17 mouse cellular contexts compared by ENCODE assay signal in the genomic region with DNA sequence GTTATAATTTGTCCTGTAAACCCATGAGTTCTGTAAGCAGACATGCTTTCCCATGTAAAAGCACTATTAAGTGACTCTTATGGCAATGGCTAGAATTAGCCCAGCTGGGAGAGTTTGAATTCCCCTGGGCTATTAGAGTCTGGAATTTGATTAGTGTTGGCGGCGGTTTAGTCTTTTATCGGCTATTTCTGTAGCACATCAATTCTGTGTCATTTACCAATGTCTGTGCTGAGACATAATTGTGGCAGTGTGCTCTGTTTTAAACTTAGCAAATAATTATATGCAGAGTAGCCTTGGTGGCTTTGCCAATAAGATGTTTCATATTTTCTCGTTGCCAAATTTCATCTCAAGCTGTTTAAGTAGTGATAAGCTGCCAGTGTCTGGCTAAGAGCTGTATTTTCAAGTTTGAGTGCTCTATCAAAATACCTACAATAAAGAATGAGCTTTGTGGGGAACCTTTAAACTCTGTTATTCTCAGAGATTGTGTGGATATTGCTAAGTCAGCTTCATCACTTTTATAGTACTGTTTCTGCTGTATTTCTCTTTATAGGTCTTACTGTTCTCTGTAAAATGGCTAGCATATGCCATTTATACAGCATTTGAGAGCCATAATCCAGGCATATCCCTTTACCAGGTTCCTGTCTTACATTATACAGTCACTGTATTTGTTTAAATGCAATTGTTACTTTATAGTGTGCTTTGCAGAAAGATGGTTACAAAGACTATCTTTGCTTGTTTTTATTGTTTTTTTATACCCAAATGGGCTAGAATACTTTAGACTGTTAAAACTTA.
DNase-seq lines count a peak whose midpoint lies in the region; ATAC-seq and TF ChIP-seq lines count a peak whose summit lies in the region.
"Had no signal": no experiment of that assay in that cellular context is flagged by ENCODE, and none has a peak within 500 bp of the region (broad histone marks: within the 10 kb centered on the region; RNA-seq: fewer than 3 reads in every experiment).

No protein-coding gene starts in this region.

- no peak overlapping the region for H3K27ac ChIP-seq in neural tube, embryonic 14.5 days (ENCODE audit: low read depth, low read length)
- no peak overlapping the region for H3K27ac ChIP-seq in neural tube, embryonic 15.5 days (replicated peaks)
- H3K27ac ChIP-seq in hindbrain, postnatal 0 days: no peak overlapping the region
- H3K27ac ChIP-seq: embryonic facial prominence, embryonic 13.5 days; heart, embryonic 13.5 days; liver, embryonic 13.5 days had no signal

- H3K4me2 ChIP-seq in neural tube, embryonic 14.5 days (ENCODE audit: low read depth, low read length): no peak overlapping the region
- H3K4me2 ChIP-seq in neural tube, embryonic 15.5 days: no peak overlapping the region
- H3K4me2 ChIP-seq in hindbrain, postnatal 0 days (ENCODE audit: low read depth, low read length): no peak overlapping the region
- H3K4me2 ChIP-seq: embryonic facial prominence, embryonic 13.5 days; heart, embryonic 13.5 days; liver, embryonic 13.5 days had no signal

- no peaks in the 10 kb centered on the region for H3K9me3 ChIP-seq in neural tube, embryonic 14.5 days (ENCODE audit: control insufficient read depth, low read length)
- no peaks in the 10 kb centered on the region for H3K9me3 ChIP-seq in neural tube, embryonic 15.5 days (replicated peaks)
- no peaks in the 10 kb centered on the region for H3K9me3 ChIP-seq in hindbrain, postnatal 0 days (ENCODE audit: low read length)
- H3K9me3 ChIP-seq: embryonic facial prominence, embryonic 13.5 days; heart, embryonic 13.5 days; liver, embryonic 13.5 days had no signal

- no peak for DNase-seq in frontal cortex, postnatal 25 days (ENCODE audit: low spot score in 2 of 2)
- DNase-seq in hindbrain, postnatal 0 days (ENCODE audit: low spot score): peak; percentile 31
- DNase-seq in telencephalon, adult 2 months (ENCODE audit: low read depth, low spot score): peak; percentile 38
- no peak for DNase-seq in gastrocnemius, postnatal 4 days (ENCODE audit: low spot score in 2 of 2)
- DNase-seq in heart, adult 11 months: no peak
- DNase-seq: adrenal gland, postnatal 14 days; cerebellum, postnatal 25 days; gastrocnemius, postnatal 36 days; heart, postnatal 4 days; kidney, postnatal 10 days; liver, embryonic 13.5 days had no signal

- no peaks in the 10 kb centered on the region for H3K4me1 ChIP-seq in neural tube, embryonic 14.5 days (ENCODE audit: control insufficient read depth, insufficient read depth, low read length)
- peaks cover 3% of the 10 kb centered on the region; the same call in 1 of the 2 replicates for H3K4me1 ChIP-seq in neural tube, embryonic 15.5 days
- no peaks in the 10 kb centered on the region for H3K4me1 ChIP-seq in hindbrain, postnatal 0 days (ENCODE audit: insufficient read depth, low read length)
- H3K4me1 ChIP-seq: embryonic facial prominence, embryonic 13.5 days; heart, embryonic 13.5 days; liver, embryonic 13.5 days had no signal

- no peak overlapping the region for H3K4me3 ChIP-seq in neural tube, embryonic 14.5 days (ENCODE audit: low read depth, low read length)
- no peak overlapping the region for H3K4me3 ChIP-seq in neural tube, embryonic 15.5 days (replicated peaks)
- H3K4me3 ChIP-seq in hindbrain, postnatal 0 days (ENCODE audit: low read length): no peak overlapping the region
- H3K4me3 ChIP-seq: embryonic facial prominence, embryonic 13.5 days; heart, embryonic 13.5 days; liver, embryonic 13.5 days had no signal

- no peaks in the 10 kb centered on the region for H3K36me3 ChIP-seq in neural tube, embryonic 14.5 days (ENCODE audit: control insufficient read depth, insufficient read depth, low read length)
- no peaks in the 10 kb centered on the region for H3K36me3 ChIP-seq in neural tube, embryonic 15.5 days
- no peaks in the 10 kb centered on the region for H3K36me3 ChIP-seq in hindbrain, postnatal 0 days (ENCODE audit: insufficient read depth, low read length)
- H3K36me3 ChIP-seq: embryonic facial prominence, embryonic 13.5 days; heart, embryonic 13.5 days; liver, embryonic 13.5 days had no signal

- H3K27me3 ChIP-seq in neural tube, embryonic 14.5 days (ENCODE audit: control insufficient read depth, insufficient read depth, low read length): no peaks in the 10 kb centered on the region
- no peaks in the 10 kb centered on the region for H3K27me3 ChIP-seq in neural tube, embryonic 15.5 days (replicated peaks)
- H3K27me3 ChIP-seq in hindbrain, postnatal 0 days (ENCODE audit: insufficient read depth, low read length): no peaks in the 10 kb centered on the region
- H3K27me3 ChIP-seq: embryonic facial prominence, embryonic 13.5 days; heart, embryonic 13.5 days; liver, embryonic 13.5 days had no signal

- H3K9ac ChIP-seq in neural tube, embryonic 14.5 days (replicated peaks; ENCODE audit: low read depth, low read length): no peak overlapping the region
- H3K9ac ChIP-seq in neural tube, embryonic 15.5 days (replicated peaks): no peak overlapping the region
- no peak overlapping the region for H3K9ac ChIP-seq in hindbrain, postnatal 0 days (replicated peaks; ENCODE audit: low read length)
- H3K9ac ChIP-seq: embryonic facial prominence, embryonic 13.5 days; heart, embryonic 13.5 days; liver, embryonic 13.5 days had no signal

- WGBS in neural tube, embryonic 14.5 days: 36% methylated on average over 4 of the region's 4 CpGs
- 33% methylated on average over 4 of the region's 4 CpGs for WGBS in neural tube, embryonic 15.5 days
- WGBS in hindbrain, postnatal 0 days: 38% methylated on average over 4 of the region's 4 CpGs

- ATAC-seq in frontal cortex, adult (ENCODE audit: low TSS enrichment): peak; percentile 65
- ATAC-seq in neural tube, embryonic 14.5 days (ENCODE audit: low read depth): peak; percentile 44; the same call in 1 of the 2 replicates
- ATAC-seq in neural tube, embryonic 15.5 days (ENCODE audit: low FRiP score): no peak
- ATAC-seq in hindbrain, postnatal 0 days: no peak
- ATAC-seq: intestine, postnatal 0 days had no signal

- no peak for TF ChIP-seq CTCF in hindbrain, postnatal 0 days (IDR thresholded peaks at IDR 0.05; ENCODE audit: low read depth)

Comparison
In these comparisons a context has a peak if more than half of its experiments do, and no peak if none do; other contexts are left out.
1. ATAC-seq: peak in frontal cortex, adult (single experiment) and neural tube, embryonic 14.5 days (single experiment); none in neural tube, embryonic 15.5 days (single experiment) and hindbrain, postnatal 0 days (single experiment).
2. DNase-seq: peak in hindbrain, postnatal 0 days (single experiment) and telencephalon, adult 2 months (single experiment); none in frontal cortex, postnatal 25 days (0 of 2), gastrocnemius, postnatal 4 days (0 of 2) and heart, adult 11 months (single experiment).